Mouse (Mus musculus): ENCODE measurements around the gene Suco. TPM values are rescaled to one million over a fixed set of nuclear protein-coding genes. Genes with fewer than 3 reads are reported as not detected.
A peak's percentile ranks its signal among the peaks of the same experiment; 100 is the strongest.

Gene Suco
- polyA plus RNA-seq, 1 experiment from 2014 or later, result 26.4 TPM

DNA sequence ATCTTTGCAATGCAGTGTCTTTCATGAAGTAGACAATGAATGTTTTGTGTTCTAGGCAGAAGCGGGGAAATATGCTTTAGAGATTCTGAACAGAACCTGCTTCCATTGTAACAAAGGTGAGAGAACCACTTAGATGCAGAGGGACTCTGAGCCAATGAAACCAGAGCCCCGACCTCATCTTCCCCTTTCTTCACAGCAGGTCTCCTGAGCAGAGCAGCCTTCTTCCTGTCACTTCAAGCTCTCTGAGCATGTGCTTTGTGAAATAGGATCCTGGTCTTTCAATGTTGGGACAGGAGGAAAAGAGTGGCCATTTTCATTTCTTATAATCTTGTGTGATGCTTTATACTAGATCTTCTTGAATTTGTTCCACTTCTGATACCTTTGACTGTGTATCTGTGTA, 23.6 kb upstream of the Suco start:
- H3K4me2 ChIP-seq (replicated peaks; ENCODE audit: low read depth, low read length), result no peak overlapping the region
- no peaks in the 10 kb centered on the region for H3K27me3 ChIP-seq (ENCODE audit: control insufficient read depth, insufficient read depth, low read length)
- no peak overlapping the region for H3K4me3 ChIP-seq (ENCODE audit: low read depth, low read length)
- ATAC-seq (ENCODE audit: insufficient number of reproducible peaks, insufficient read depth, low FRiP score, low read depth), result no peak
- no peak overlapping the region for H3K27ac ChIP-seq (ENCODE audit: low read length)
- WGBS, result 54% methylated on average over 2 of the region's 2 CpGs
- H3K36me3 ChIP-seq (ENCODE audit: control insufficient read depth, insufficient read depth, low read length), result no peaks in the 10 kb centered on the region
- no peak overlapping the region for H3K9ac ChIP-seq (replicated peaks; ENCODE audit: low read depth, low read length)
- H3K9me3 ChIP-seq (ENCODE audit: control insufficient read depth, low read depth, low read length), result no peaks in the 10 kb centered on the region
- no peaks in the 10 kb centered on the region for H3K4me1 ChIP-seq (ENCODE audit: control insufficient read depth, insufficient read depth, low read length)

DNA sequence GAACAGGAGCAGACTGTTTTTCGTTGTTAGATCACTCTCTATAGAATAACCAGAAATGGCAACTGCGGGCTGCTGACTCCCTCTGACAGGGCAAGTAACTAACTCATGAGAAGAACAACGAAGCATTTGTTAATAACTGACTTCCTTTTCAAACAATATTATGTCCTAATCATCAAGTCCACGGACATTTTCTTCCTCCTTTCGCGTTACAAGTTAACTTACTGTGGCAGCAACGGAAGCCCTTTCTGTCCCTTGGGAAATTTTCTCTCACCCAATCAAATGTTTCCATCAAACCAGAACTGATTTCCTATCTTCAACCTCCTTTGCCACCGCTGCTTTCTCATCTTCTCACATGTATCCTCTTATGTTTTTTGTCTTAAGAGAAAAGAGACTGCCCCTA, 20.8 kb upstream of the Suco start:
- H3K4me3 ChIP-seq (ENCODE audit: low read depth, low read length), result no peak overlapping the region
- H3K27ac ChIP-seq (ENCODE audit: low read length), result no peak overlapping the region
- 77% methylated on average over 8 of the region's 8 CpGs for WGBS
- no peaks in the 10 kb centered on the region for H3K36me3 ChIP-seq (ENCODE audit: control insufficient read depth, insufficient read depth, low read length)
- ATAC-seq (ENCODE audit: insufficient number of reproducible peaks, insufficient read depth, low FRiP score, low read depth), result no peak
- no peaks in the 10 kb centered on the region for H3K4me1 ChIP-seq (ENCODE audit: control insufficient read depth, insufficient read depth, low read length)
- no peaks in the 10 kb centered on the region for H3K27me3 ChIP-seq (ENCODE audit: control insufficient read depth, insufficient read depth, low read length)
- H3K9me3 ChIP-seq (ENCODE audit: control insufficient read depth, low read depth, low read length), result no peaks in the 10 kb centered on the region
- H3K9ac ChIP-seq (replicated peaks; ENCODE audit: low read depth, low read length), result no peak overlapping the region
- H3K4me2 ChIP-seq (replicated peaks; ENCODE audit: low read depth, low read length), result no peak overlapping the region

DNA sequence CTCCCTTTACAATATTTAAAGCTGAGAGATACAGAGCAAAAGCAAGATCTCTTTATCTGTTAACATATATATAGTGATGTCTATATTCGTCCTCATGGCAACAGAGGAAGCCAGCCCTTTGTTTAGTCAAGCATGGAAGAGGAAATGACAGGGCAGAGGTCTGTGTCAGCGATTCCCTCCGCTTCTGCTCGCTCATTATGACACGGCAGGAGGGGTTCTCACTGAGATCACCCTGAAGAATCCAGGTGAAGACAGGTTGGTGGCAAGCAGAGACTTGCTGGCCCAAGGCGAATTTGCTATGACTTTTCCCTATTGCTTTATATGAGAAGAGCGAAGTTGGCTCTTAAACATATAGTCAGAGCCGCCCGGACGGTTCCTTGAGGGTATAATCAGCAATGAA, 19.6 kb upstream of the Suco start:
- WGBS, result 41% methylated on average over 10 of the region's 10 CpGs
- H3K4me2 ChIP-seq (replicated peaks; ENCODE audit: low read depth, low read length), result no peak overlapping the region

DNA sequence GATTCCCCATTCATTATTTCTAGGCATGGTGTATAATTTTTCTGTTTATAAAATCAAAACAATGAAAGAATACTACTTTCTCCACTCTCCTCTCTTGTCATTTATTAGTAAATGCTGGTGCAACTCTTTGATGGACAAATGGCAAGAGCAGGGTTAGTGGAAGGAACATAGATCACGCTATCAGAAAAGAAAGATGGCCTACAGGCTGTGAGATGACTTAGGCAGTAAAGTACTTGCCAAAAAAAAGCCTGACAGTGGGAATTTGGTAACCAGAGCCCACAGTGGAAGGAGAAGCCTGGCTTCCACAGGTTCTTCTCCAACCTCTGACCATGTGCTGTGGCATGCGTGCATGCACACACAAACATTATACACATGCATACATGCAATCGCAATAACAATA, 18.5 kb upstream of the Suco start:
- no peak overlapping the region for H3K4me3 ChIP-seq (ENCODE audit: low read depth, low read length)
- 91% methylated on average over 3 of the region's 3 CpGs for WGBS
- no peaks in the 10 kb centered on the region for H3K36me3 ChIP-seq (ENCODE audit: control insufficient read depth, insufficient read depth, low read length)
- H3K27ac ChIP-seq (ENCODE audit: low read length), result no peak overlapping the region
- H3K27me3 ChIP-seq (ENCODE audit: control insufficient read depth, insufficient read depth, low read length), result no peaks in the 10 kb centered on the region
- H3K4me2 ChIP-seq (replicated peaks; ENCODE audit: low read depth, low read length), result no peak overlapping the region
- no peaks in the 10 kb centered on the region for H3K4me1 ChIP-seq (ENCODE audit: control insufficient read depth, insufficient read depth, low read length)
- no peak for ATAC-seq (ENCODE audit: insufficient number of reproducible peaks, insufficient read depth, low FRiP score, low read depth)
- H3K9ac ChIP-seq (replicated peaks; ENCODE audit: low read depth, low read length), result no peak overlapping the region
- H3K9me3 ChIP-seq (ENCODE audit: control insufficient read depth, low read depth, low read length), result no peaks in the 10 kb centered on the region

More for the DNA sequence above, 19.6 kb upstream of the Suco start:
- Histone ChIP-seq H3K9ac (replicated peaks; ENCODE audit: low read depth, low read length) (no peak overlapping the region), H3K4me1 (ENCODE audit: control insufficient read depth, insufficient read depth, low read length) (no peaks in the 10 kb centered on the region), H3K27me3 (ENCODE audit: control insufficient read depth, insufficient read depth, low read length) (no peaks in the 10 kb centered on the region), H3K9me3 (ENCODE audit: control insufficient read depth, low read depth, low read length) (no peaks in the 10 kb centered on the region), H3K4me3 (ENCODE audit: low read depth, low read length) (no peak overlapping the region), H3K27ac (ENCODE audit: low read length) (no peak overlapping the region), H3K36me3 (ENCODE audit: control insufficient read depth, insufficient read depth, low read length) (no peaks in the 10 kb centered on the region)
- no peak for ATAC-seq (ENCODE audit: insufficient number of reproducible peaks, insufficient read depth, low FRiP score, low read depth)

DNA sequence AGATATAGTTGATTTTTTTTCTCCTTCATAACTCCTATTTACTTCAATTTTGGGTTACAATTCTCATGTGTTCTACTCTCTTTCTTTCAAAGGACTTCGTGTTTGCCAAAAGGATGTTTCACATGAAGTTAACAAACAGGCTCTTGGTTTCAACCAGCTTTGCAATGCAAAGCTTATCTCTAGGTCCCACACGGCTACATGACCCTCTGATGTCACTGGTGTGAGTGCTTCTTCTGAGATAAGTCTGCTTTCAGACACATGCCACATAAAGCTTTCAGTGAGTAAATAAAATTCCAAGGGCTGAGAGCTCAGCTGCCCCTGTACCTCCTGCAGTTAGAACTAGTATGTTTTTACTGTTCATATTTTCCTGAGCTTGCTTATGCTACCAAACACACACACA, 18.1 kb upstream of the Suco start:
- Histone ChIP-seq H3K9me3 (ENCODE audit: control insufficient read depth, low read depth, low read length) (no peaks in the 10 kb centered on the region), H3K4me1 (ENCODE audit: control insufficient read depth, insufficient read depth, low read length) (no peaks in the 10 kb centered on the region), H3K4me2 (replicated peaks; ENCODE audit: low read depth, low read length) (no peak overlapping the region), H3K9ac (replicated peaks; ENCODE audit: low read depth, low read length) (no peak overlapping the region), H3K27ac (ENCODE audit: low read length) (no peak overlapping the region), H3K4me3 (ENCODE audit: low read depth, low read length) (no peak overlapping the region), H3K36me3 (ENCODE audit: control insufficient read depth, insufficient read depth, low read length) (no peaks in the 10 kb centered on the region), H3K27me3 (ENCODE audit: control insufficient read depth, insufficient read depth, low read length) (no peaks in the 10 kb centered on the region)
- peak; percentile 61; the same call in 1 of the 2 replicates for ATAC-seq (ENCODE audit: insufficient number of reproducible peaks, insufficient read depth, low FRiP score, low read depth)
- 33% methylated on average over 2 of the region's 2 CpGs for WGBS

DNA sequence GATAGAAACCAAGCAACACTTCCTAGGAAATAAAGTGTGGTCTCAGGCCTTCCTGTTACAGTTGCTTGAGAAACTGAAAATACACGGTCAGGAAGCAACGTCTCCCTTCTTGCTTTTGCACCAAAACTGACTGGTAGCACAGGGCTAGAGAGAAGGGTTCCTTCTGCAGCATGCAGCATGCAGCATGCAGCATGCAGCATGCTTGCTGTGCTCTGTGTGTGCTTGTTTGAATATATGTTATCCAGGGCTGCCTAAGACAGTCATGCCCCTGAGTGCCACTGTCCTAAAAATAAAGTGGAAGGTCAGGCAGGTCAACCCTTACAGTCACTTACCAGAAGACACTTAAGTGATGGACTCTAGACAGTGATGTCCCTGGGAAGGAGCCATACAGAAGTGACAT, 17.6 kb upstream of the Suco start:
- Histone ChIP-seq H3K36me3 (ENCODE audit: control insufficient read depth, insufficient read depth, low read length) (no peaks in the 10 kb centered on the region), H3K9me3 (ENCODE audit: control insufficient read depth, low read depth, low read length) (no peaks in the 10 kb centered on the region), H3K27me3 (ENCODE audit: control insufficient read depth, insufficient read depth, low read length) (no peaks in the 10 kb centered on the region), H3K4me3 (ENCODE audit: low read depth, low read length) (no peak overlapping the region), H3K27ac (ENCODE audit: low read length) (no peak overlapping the region), H3K9ac (replicated peaks; ENCODE audit: low read depth, low read length) (no peak overlapping the region), H3K4me1 (ENCODE audit: control insufficient read depth, insufficient read depth, low read length) (no peaks in the 10 kb centered on the region), H3K4me2 (replicated peaks; ENCODE audit: low read depth, low read length) (no peak overlapping the region)
- WGBS, result 57% methylated on average over 2 of the region's 2 CpGs
- ATAC-seq (ENCODE audit: insufficient number of reproducible peaks, insufficient read depth, low FRiP score, low read depth), result no peak

DNA sequence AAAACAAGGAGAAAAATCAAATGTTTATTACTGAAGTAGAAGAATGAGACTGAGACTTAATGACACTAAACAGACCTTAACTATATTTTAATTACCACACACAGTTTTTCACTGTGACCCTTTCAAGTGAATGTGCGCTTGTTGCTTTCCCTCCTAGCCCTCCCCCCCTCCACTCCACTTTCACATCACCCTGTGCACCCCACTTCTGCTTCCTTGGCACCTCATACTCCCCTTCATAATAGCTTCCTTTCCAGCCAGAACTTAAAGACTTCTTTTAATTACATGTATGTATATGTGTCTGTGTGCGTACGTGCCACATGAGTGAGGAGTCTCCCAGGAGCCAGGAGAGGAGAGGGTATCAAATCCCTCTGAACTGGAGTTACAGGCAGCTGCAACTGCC, 12.3 kb upstream of the Suco start:
- Histone ChIP-seq H3K4me1 (ENCODE audit: control insufficient read depth, insufficient read depth, low read length) (no peaks in the 10 kb centered on the region), H3K9me3 (ENCODE audit: control insufficient read depth, low read depth, low read length) (no peaks in the 10 kb centered on the region), H3K4me3 (ENCODE audit: low read depth, low read length) (no peak overlapping the region), H3K4me2 (replicated peaks; ENCODE audit: low read depth, low read length) (no peak overlapping the region), H3K9ac (replicated peaks; ENCODE audit: low read depth, low read length) (no peak overlapping the region), H3K27ac (ENCODE audit: low read length) (no peak overlapping the region), H3K27me3 (ENCODE audit: control insufficient read depth, insufficient read depth, low read length) (no peaks in the 10 kb centered on the region), H3K36me3 (ENCODE audit: control insufficient read depth, insufficient read depth, low read length) (no peaks in the 10 kb centered on the region)
- ATAC-seq (ENCODE audit: insufficient number of reproducible peaks, insufficient read depth, low FRiP score, low read depth), result no peak
- WGBS, result 95% methylated on average over 3 of the region's 3 CpGs

DNA sequence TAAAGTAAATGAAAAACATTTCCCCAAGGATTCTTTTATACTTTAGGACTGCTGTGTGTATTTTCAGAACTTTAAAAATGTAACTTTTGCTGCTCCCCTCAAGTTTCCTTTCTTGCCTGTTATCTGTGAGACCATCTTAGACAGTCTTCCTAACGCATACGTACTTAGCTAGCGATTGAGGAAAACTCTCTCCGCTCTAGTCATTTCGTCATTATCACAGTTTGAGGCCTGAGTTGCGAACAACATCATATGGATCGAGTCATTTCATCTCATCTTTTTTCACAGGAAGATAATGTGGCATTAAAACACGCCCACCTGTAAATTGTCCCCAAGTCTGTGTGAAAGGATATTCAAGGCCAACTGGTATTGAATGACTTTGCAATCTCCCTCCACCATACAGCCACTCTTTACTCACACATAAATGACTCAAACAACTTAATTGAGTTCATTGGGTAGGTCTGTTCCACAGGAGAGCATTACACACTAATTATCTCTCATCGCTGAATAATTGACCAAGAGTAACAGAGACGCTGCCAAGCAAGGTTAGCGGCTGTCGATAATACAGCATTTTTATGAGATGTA, 11.3 kb upstream of the Suco start:
- H3K4me3 ChIP-seq (ENCODE audit: low read depth, low read length), result no peak overlapping the region
- H3K4me1 ChIP-seq (ENCODE audit: control insufficient read depth, insufficient read depth, low read length), result no peaks in the 10 kb centered on the region
- no peak for ATAC-seq (ENCODE audit: insufficient number of reproducible peaks, insufficient read depth, low FRiP score, low read depth)
- 86% methylated on average over 12 of the region's 12 CpGs for WGBS
- H3K27me3 ChIP-seq (ENCODE audit: control insufficient read depth, insufficient read depth, low read length), result no peaks in the 10 kb centered on the region
- no peak overlapping the region for H3K4me2 ChIP-seq (replicated peaks; ENCODE audit: low read depth, low read length)
- no peaks in the 10 kb centered on the region for H3K9me3 ChIP-seq (ENCODE audit: control insufficient read depth, low read depth, low read length)
- H3K9ac ChIP-seq (replicated peaks; ENCODE audit: low read depth, low read length), result no peak overlapping the region
- no peaks in the 10 kb centered on the region for H3K36me3 ChIP-seq (ENCODE audit: control insufficient read depth, insufficient read depth, low read length)
- no peak overlapping the region for H3K27ac ChIP-seq (ENCODE audit: low read length)

DNA sequence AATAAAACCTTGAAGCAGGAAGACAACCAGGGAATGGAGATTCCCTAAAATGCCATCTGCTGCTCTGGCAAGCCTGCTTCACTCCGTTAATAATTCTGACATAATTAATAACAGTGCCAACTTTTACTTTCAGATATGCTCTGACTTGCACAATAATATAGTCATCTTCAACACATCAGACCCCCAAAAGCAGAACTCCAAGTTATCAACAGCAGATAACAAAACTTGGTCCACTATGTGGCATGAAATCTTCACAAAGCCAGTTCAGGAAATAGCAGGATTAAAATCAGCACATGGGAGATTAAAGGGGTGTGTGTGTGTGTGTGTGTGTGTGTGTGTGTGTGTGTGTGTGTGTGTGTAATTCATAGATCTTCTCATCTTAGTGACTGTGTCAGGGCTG, 9.3 kb upstream of the Suco start:
- no peak overlapping the region for H3K4me2 ChIP-seq (replicated peaks; ENCODE audit: low read depth, low read length)
- H3K9ac ChIP-seq (replicated peaks; ENCODE audit: low read depth, low read length), result no peak overlapping the region
- no peaks in the 10 kb centered on the region for H3K27me3 ChIP-seq (ENCODE audit: control insufficient read depth, insufficient read depth, low read length)
- no peak overlapping the region for H3K4me3 ChIP-seq (ENCODE audit: low read depth, low read length)
- WGBS, result 84% methylated on average over 1 of the region's 1 CpGs
- H3K27ac ChIP-seq (ENCODE audit: low read length), result no peak overlapping the region
- H3K9me3 ChIP-seq (ENCODE audit: control insufficient read depth, low read depth, low read length), result no peaks in the 10 kb centered on the region
- H3K4me1 ChIP-seq (ENCODE audit: control insufficient read depth, insufficient read depth, low read length), result no peaks in the 10 kb centered on the region
- no peaks in the 10 kb centered on the region for H3K36me3 ChIP-seq (ENCODE audit: control insufficient read depth, insufficient read depth, low read length)
- ATAC-seq (ENCODE audit: insufficient number of reproducible peaks, insufficient read depth, low FRiP score, low read depth), result no peak

Measured in stomach, embryonic 14.5 days (tissue).